Mouse (Mus musculus) left cerebral cortex, adult 2 months (tissue): ENCODE data around the gene Nkg7. TPM values are rescaled to one million over a fixed set of nuclear protein-coding genes. Genes with fewer than 3 reads are reported as not detected.
A peak's percentile ranks its signal among the peaks of the same experiment; 100 is the strongest.

Source experiments
- DNase-seq, 2 experiments: peaks; one replicate each; pipeline ENCODE4 v3.0.0; 2021 to 2022; ENCODE audit warnings: low spot score in 2 of 2, mixed read lengths in 1 of 2; ENCODE audit errors: extremely low spot score in 1 of 2
- H3K27ac ChIP-seq: fragments of 200-600 bp; 2 replicates; pipeline ENCODE4 v1.8.1; 2022
- H3K4me3 ChIP-seq: fragments of 200-600 bp; 2 replicates; pipeline ENCODE4 v1.8.1; 2022
- CTCF ChIP-seq: fragments of 200-600 bp; IDR thresholded peaks from 2 replicates; pipeline ENCODE4 v1.8.1; 2022; ENCODE audit warnings: antibody characterized with exemption, mild to moderate bottlenecking, moderate library complexity
- intact Hi-C: fragments of 180-260 bp; cut with DNase I; formaldehyde crosslinking; loops from one replicate; pipeline ENCODE4 v1.15.1; 2025
- total RNA-seq, 2 experiments: library from RNA; stranded (reverse); gene quantifications; 2 replicates each; pipeline ENCODE4 v1.2.3; 2021

Nkg7 gene
- total RNA-seq, 2 experiments from 2014 or later, result not detected

- no peak for TF ChIP-seq CTCF
- no peak for DNase-seq
- no peak within 1 kb of the TSS for H3K27ac ChIP-seq
- no peak within 1 kb of the TSS for H3K4me3 ChIP-seq
- intact Hi-C loops, result no loop called here
These were observed 9.5 kb upstream of the Nkg7 start, which contains the start of gene Lim2 for GRCm38 (mm10) chr7:43427406-43427805. Gene Lim2, plus strand, starts transcription at chr7:43427670.

- no peak for TF ChIP-seq CTCF
- Histone ChIP-seq H3K27ac (no peak overlapping the region), H3K4me3 (no peak overlapping the region)
- no peak for DNase-seq
- intact Hi-C loops, result no loop called here
These were observed 7.4 kb upstream of the Nkg7 start for GRCm38 (mm10) chr7:43429500-43429899.

- no peak for DNase-seq
- TF ChIP-seq CTCF, result no peak
- no peak overlapping the region for H3K27ac ChIP-seq
- no peak overlapping the region for H3K4me3 ChIP-seq
- intact Hi-C loops, result no loop called here
These were observed 4.0 kb upstream of the Nkg7 start for GRCm38 (mm10) chr7:43432891-43433290.

- Histone ChIP-seq H3K4me3 (no peak overlapping the region), H3K27ac (no peak overlapping the region)
- no peak for DNase-seq
- intact Hi-C loops, result no loop called here
- no peak for TF ChIP-seq CTCF
These were observed 2.2 kb upstream of the Nkg7 start for GRCm38 (mm10) chr7:43434676-43435075.

GRCm38 (mm10) chr7:43438611-43439010 is 1.7 kb downstream of the Nkg7 start:
- Histone ChIP-seq H3K4me3 (no peak overlapping the region), H3K27ac (no peak overlapping the region)
- no peak for DNase-seq
- intact Hi-C loops, result no loop called here
- TF ChIP-seq CTCF, result no peak

- intact Hi-C loops, result loop anchor here (5.0 to 10.0 kb wide), 3 partner anchors 52 to 234 kb away; partner anchors contain the start of genes Ctu1, Iglon5 and Zfp715
- no peak for TF ChIP-seq CTCF
- Histone ChIP-seq H3K27ac (no peak within 1 kb of the TSS), H3K4me3 (no peak within 1 kb of the TSS)
- DNase-seq, result no peak
These were observed 3.6 kb downstream of the Nkg7 start, which contains the start of gene Cldnd2 for GRCm38 (mm10) chr7:43440482-43440881. Gene Cldnd2, plus strand, starts transcription at chr7:43440782.

- no peak overlapping the region for H3K27ac ChIP-seq
- no peak for DNase-seq
- no peak overlapping the region for H3K4me3 ChIP-seq
- intact Hi-C loops, result loop anchor here (5.0 to 10.0 kb wide), 3 partner anchors 51 to 234 kb away; partner anchors contain the start of genes Ctu1, Iglon5 and Zfp715
- TF ChIP-seq CTCF, result no peak
These were observed 4.2 kb downstream of the Nkg7 start for GRCm38 (mm10) chr7:43441071-43441470.

DNA sequence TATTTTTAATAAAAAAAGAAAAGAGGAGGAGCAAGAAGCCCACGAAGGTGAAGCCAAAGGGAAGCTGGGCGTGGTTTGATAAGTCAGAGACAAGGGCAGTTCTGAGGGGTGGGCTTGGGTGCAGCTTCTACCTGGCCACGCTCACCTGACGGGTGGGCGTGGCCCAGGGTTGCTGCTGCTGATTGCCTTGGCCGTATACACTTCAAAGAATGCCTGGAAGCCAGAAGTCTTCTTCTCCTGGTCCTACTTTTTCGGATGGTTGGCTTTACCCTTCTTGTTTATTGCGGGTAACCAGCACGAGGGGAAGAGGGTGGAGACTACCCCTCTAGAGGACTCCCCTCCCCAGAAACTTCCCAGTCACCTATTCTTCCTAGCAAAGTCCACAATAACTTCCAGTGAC is 5.8 kb downstream of the Nkg7 start:
- no peak for DNase-seq
- TF ChIP-seq CTCF, result no peak
- intact Hi-C loops, result loop anchor here (5.0 to 10.0 kb wide), 3 partner anchors 50 to 232 kb away; partner anchors contain the start of genes Ctu1, Iglon5 and Zfp715
- Histone ChIP-seq H3K4me3 (peak overlapping the region; percentile 56), H3K27ac (peak overlapping the region; percentile 89; the same call in 1 of the 2 replicates)

DNA sequence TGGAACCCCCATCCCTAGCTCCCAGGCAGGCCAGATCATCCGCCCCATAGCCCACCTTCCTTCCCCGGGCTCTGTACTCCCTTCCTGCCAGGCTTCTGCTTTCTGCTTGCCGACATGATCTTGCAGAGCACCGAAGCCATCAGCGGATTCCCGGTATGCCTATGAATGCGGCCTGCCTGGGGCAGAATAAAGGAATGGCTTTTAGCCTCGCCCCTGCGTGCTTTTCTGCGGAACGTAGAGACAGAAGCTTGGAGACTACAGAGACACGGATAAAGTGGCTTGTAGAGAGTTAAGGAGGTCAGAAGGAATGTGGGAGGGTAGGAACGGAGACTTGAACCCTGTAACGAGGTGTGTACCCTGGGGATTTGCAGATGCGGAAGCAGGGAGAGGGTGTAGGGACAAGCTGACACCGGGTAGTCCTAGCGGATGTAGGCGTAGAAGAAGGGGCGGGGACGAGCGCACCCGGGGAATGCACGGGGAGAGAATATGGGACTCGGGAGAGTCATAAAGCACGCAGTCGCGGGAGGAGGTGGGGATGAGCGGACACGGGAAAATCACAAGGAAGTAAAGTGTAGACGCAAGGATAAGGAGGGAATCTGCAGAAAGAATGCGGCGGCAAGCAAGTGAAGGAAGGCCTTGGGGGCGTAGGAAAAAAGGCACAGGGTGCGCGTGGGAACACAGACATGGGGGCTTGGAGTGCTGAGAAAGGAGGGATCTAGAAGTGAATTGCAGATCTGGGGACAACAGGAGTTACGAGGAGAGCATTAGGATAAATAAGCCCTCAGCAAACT is 6.4 kb downstream of the Nkg7 start:
- H3K4me3 ChIP-seq, result peak overlapping the region; percentile 56
- intact Hi-C loops, result loop anchor here (5.0 to 10.0 kb wide), 3 partner anchors 49 to 231 kb away; partner anchors contain the start of genes Ctu1, Iglon5 and Zfp715
- peak overlapping the region; percentile 89 for H3K27ac ChIP-seq
- TF ChIP-seq CTCF, result no peak
- DNase-seq, result peak; percentile 70 to 71

GRCm38 (mm10) chr7:43443917-43444293 is 7.0 kb downstream of the Nkg7 start, which contains the start of the genes Etfb and Gm45233:
Gene Etfb, plus strand, starts transcription at chr7:43444083.
Gene Gm45233, plus strand, starts transcription at chr7:43444128.
- intact Hi-C loops, result loop anchor here (5.0 to 10.0 kb wide), 3 partner anchors 48 to 231 kb away; partner anchors contain the start of genes Ctu1, Iglon5 and Zfp715
- peak; percentile 91 to 94 for DNase-seq
- peak within 1 kb of the TSS; percentile 89 for H3K27ac ChIP-seq
- TF ChIP-seq CTCF, result no peak
- peak within 1 kb of the TSS; percentile 56 for H3K4me3 ChIP-seq

DNA sequence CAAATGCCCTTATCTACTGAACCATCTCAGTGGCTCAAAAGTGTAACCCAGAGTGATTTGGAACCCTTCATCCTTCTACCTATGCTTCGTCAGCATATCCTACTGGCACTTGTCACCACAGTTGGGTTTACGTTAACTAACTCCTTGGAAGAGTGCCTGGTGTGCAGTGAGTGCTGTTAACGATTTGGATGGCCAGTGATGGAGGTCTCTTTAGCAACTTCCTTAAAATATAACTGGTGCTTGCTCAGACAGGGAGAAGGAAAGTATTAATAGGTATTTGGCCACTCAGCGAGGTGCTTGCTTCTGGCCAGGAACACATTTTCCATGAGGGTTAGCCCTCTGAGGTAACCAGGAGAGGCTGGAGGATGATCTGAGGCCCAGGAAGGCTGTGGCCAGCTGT is 10.9 kb downstream of the Nkg7 start:
- H3K4me3 ChIP-seq, result no peak overlapping the region
- intact Hi-C loops, result loop anchor here (10.0 kb wide), 1 partner anchor 227 kb away; the partner anchor contains the start of gene Ctu1
- TF ChIP-seq CTCF, result no peak
- DNase-seq, result no peak
- no peak overlapping the region for H3K27ac ChIP-seq

DNA sequence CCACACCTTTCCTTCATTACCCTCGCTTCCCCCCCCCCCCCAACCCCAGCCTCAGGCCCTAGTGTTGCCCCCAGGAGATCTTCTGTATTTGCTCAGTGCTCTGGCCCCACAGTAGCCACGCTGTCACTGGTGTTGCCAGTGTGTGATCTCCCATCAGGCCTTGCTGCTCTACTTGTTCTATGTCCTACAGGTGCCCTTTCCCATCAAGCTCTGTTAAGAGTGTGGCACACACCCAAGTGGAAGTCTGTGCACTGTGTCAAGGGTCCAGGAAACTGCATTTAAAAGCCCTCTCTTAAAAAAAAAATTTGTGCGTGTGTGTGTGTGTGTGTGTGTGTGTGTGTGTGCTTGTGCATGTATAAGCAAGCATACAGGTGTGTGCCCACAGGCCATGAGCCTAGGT is 11.4 kb downstream of the Nkg7 start:
- intact Hi-C loops, result loop anchor here (10.0 kb wide), 1 partner anchor 227 kb away; the partner anchor contains the start of gene Ctu1
- no peak for TF ChIP-seq CTCF
- DNase-seq, result no peak
- Histone ChIP-seq H3K4me3 (no peak overlapping the region), H3K27ac (no peak overlapping the region)
